Mouse (Mus musculus) heart, embryonic 11.5 days (tissue): ENCODE measurements around the gene Rnps1. TPM values are rescaled to one million over a fixed set of nuclear protein-coding genes. Genes with fewer than 3 reads are reported as not detected.

Experiments
- ATAC-seq: fragments of 200-750 bp; cut with Nextera tagmentation; replicated peaks from 2 replicates; pipeline ENCODE4 v1.8.0; 2017; ENCODE audit warnings: moderate library complexity; ENCODE audit not compliant: insufficient number of reproducible peaks, low FRiP score, low TSS enrichment
- H3K27ac ChIP-seq: fragments of 300-500 bp; sonication (generic); 2 replicates; pipeline ENCODE4 v1.5.1; 2014; ENCODE audit warnings: mild to moderate bottlenecking, low read depth, low read length
- H3K27me3 ChIP-seq: fragments of 300-500 bp; sonication (generic); 2 replicates; pipeline ENCODE4 v1.6.1; 2014; ENCODE audit warnings: mild to moderate bottlenecking, low read length, mixed read lengths; ENCODE audit not compliant: control insufficient read depth, insufficient read depth
- H3K36me3 ChIP-seq: fragments of 300-500 bp; sonication (generic); 2 replicates; pipeline ENCODE4 v1.6.1; 2014; ENCODE audit warnings: mild to moderate bottlenecking, low read length, moderate library complexity, mixed read lengths; ENCODE audit not compliant: control insufficient read depth, insufficient read depth
- H3K4me1 ChIP-seq: fragments of 300-500 bp; sonication (generic); 2 replicates; pipeline ENCODE4 v1.6.1; 2014; ENCODE audit warnings: low read length; ENCODE audit not compliant: control insufficient read depth, insufficient read depth
- H3K4me2 ChIP-seq: fragments of 300-500 bp; sonication (generic); 2 replicates; pipeline ENCODE4 v1.6.1; 2014; ENCODE audit warnings: mild to moderate bottlenecking, moderate library complexity
- H3K4me3 ChIP-seq: fragments of 300-500 bp; sonication (generic); 2 replicates; pipeline ENCODE4 v1.5.1; 2014; ENCODE audit warnings: low read depth, low read length
- H3K9ac ChIP-seq: fragments of 300-500 bp; sonication (generic); 2 replicates; pipeline ENCODE4 v1.6.1; 2014; ENCODE audit warnings: mild to moderate bottlenecking, low read depth, low read length, moderate library complexity
- H3K9me3 ChIP-seq: fragments of 300-500 bp; sonication (generic); replicated peaks from 2 replicates; pipeline ENCODE4 v1.6.1; 2016; ENCODE audit warnings: low read length; ENCODE audit not compliant: control insufficient read depth
- WGBS: fragments of 180-500 bp; shearing (Covaris S2); extraction: QIAGEN DNeasy Blood & Tissue Kit; methylation state at CpG from one replicate; pipeline ENCODE4 v1.1.7; 2014; ENCODE audit not compliant: insufficient replicate concordance; 5-methylcytosine and 5-hydroxymethylcytosine counted together
- polyA plus RNA-seq: library from polyadenylated mRNA; unstranded; fragments of >200 nt; fragmentation: Nextera tagmentation; extraction: Ambion mirVana; gene quantifications from 2 replicates; pipeline ENCODE4 v1.2.1, GENCODE M21; 2014

Rnps1 gene
- 262 and 267 TPM in 2 replicates for polyA plus RNA-seq

DNA sequence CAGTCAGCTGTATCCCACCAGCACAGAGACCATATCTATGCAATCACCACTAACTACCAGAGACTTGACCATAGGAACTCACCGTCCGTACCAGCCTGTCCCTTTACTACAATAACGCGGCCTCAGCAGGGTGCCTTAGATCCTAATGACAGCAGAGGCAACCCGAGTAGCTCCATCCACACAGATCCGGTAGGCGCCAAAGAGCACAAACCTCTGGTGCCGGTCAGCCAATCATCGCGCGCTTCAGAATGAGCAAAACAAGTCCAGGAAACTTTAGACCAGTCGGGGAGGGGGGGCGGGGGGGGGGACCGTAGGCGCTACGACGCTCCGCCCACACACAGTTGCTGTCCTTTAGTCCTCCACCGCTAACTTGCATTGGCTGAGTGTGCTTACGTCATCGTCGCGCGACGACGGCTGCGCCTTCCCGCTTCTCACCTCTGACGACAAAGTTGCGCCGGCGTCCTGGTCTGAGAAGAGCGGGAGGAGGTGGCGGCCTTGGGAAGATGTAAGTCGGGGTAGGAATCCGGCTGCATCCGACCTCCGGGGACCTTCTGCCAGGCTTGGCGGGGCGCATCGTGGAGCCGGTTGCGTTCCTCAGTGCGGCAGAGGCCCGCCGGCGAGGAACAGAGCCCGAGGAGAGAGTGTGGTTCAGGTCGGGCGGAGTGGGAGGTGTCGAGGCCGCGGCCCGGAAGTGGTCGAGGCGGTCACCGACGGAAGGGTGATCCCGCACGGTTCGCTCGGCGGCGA, at the start of gene Rnps1:
Rnps1 (plus strand) TSS at position 336 of the 747 bp plus-strand sequence.
- Histone ChIP-seq H3K9me3 (no peaks in the 10 kb centered on the region), H3K4me2 (peak within 1 kb of the TSS; percentile 86), H3K27ac (peak within 1 kb of the TSS; percentile 96), H3K36me3 (peaks cover 20% of the 10 kb centered on the region), H3K27me3 (no peaks in the 10 kb centered on the region), H3K4me3 (peak within 1 kb of the TSS; percentile 76), H3K9ac (peak within 1 kb of the TSS; percentile 85), H3K4me1 (peaks cover 11% of the 10 kb centered on the region; the same call in 1 of the 2 replicates)
- under 1% methylated on average over 64 of the region's 64 CpGs for WGBS
- ATAC-seq = peak; percentile 93

- no peak overlapping the region for H3K27ac ChIP-seq
- H3K4me1 ChIP-seq = no peaks in the 10 kb centered on the region
- H3K9ac ChIP-seq = no peak overlapping the region
- 48% methylated on average over 13 of the region's 13 CpGs for WGBS
- no peaks in the 10 kb centered on the region for H3K9me3 ChIP-seq
- no peak overlapping the region for H3K4me3 ChIP-seq
- ATAC-seq = no peak
- H3K36me3 ChIP-seq = 0 out of 2 replicates have a peak, but pooled peaks cover 2% of the 10 kb centered on the region
- H3K27me3 ChIP-seq = no peaks in the 10 kb centered on the region
- H3K4me2 ChIP-seq = no peak overlapping the region
Observed at GRCm38 (mm10) chr17:24365863-24366262, 48.5 kb upstream of the Rnps1 start.

- 0 out of 2 replicates have a peak, but pooled peaks cover 4% of the 10 kb centered on the region for H3K4me1 ChIP-seq
- peak; percentile 31; the same call in 1 of the 2 replicates for ATAC-seq
- H3K36me3 ChIP-seq = no peaks in the 10 kb centered on the region; the same call in none of the 2 replicates
- 56% methylated on average over 4 of the region's 5 CpGs for WGBS
- no peak overlapping the region for H3K4me3 ChIP-seq
- peak overlapping the region; percentile 35 for H3K27ac ChIP-seq
- H3K27me3 ChIP-seq = no peaks in the 10 kb centered on the region
- H3K4me2 ChIP-seq = no peak overlapping the region
- no peak overlapping the region for H3K9ac ChIP-seq
- no peaks in the 10 kb centered on the region for H3K9me3 ChIP-seq
Observed at GRCm38 (mm10) chr17:24375094-24375712, 39.2 kb upstream of the Rnps1 start.

GRCm38 (mm10) chr17:24375886-24376285, 38.5 kb upstream of the Rnps1 start:
- Histone ChIP-seq H3K9ac (no peak overlapping the region), H3K27me3 (no peaks in the 10 kb centered on the region), H3K27ac (no peak overlapping the region), H3K4me2 (no peak overlapping the region), H3K36me3 (no peaks in the 10 kb centered on the region; the same call in none of the 2 replicates), H3K9me3 (no peaks in the 10 kb centered on the region), H3K4me1 (0 out of 2 replicates have a peak, but pooled peaks cover 4% of the 10 kb centered on the region), H3K4me3 (no peak overlapping the region)
- ATAC-seq = no peak
- WGBS = 84% methylated on average over 6 of the region's 6 CpGs

- no peak overlapping the region for H3K27ac ChIP-seq
- H3K4me2 ChIP-seq = no peak overlapping the region
- no peak overlapping the region for H3K9ac ChIP-seq
- WGBS = 73% methylated on average over 2 of the region's 2 CpGs
- no peaks in the 10 kb centered on the region for H3K27me3 ChIP-seq
- no peak overlapping the region for H3K4me3 ChIP-seq
- no peaks in the 10 kb centered on the region for H3K9me3 ChIP-seq
- H3K36me3 ChIP-seq = peaks cover 3% of the 10 kb centered on the region
- no peak for ATAC-seq
- H3K4me1 ChIP-seq = 0 out of 2 replicates have a peak, but pooled peaks cover 4% of the 10 kb centered on the region
Observed at GRCm38 (mm10) chr17:24378496-24378895, 35.9 kb upstream of the Rnps1 start.

DNA sequence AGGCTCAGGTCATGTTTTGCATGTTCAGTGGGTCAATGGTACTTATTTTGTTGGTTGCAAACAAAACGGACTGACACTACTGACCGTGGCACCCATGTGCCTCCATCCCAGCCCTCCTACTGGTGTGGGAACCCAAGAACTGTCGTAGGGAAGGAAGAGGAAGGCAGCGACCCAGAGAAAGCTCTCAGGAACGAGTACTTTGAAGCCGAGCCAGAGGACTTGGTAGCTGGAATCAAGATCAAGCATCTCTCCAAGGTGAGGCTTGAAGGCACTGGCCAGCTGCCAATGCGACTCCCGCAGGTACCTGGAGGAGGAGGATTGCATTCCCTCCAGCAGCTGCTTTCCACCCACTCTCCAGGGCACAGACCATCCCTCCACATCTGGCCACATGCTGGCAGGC, 30.6 kb upstream of the Rnps1 start:
- ATAC-seq = no peak
- WGBS = 81% methylated on average over 8 of the region's 8 CpGs
- no peak overlapping the region for H3K9ac ChIP-seq
- H3K27ac ChIP-seq = no peak overlapping the region
- no peak overlapping the region for H3K4me3 ChIP-seq
- H3K4me1 ChIP-seq = no peaks in the 10 kb centered on the region
- no peaks in the 10 kb centered on the region for H3K9me3 ChIP-seq
- H3K27me3 ChIP-seq = no peaks in the 10 kb centered on the region
- no peak overlapping the region for H3K4me2 ChIP-seq
- H3K36me3 ChIP-seq = 0 out of 2 replicates have a peak, but pooled peaks cover 3% of the 10 kb centered on the region

- Histone ChIP-seq H3K4me2 (no peak overlapping the region), H3K9me3 (no peaks in the 10 kb centered on the region), H3K27ac (no peak overlapping the region), H3K27me3 (no peaks in the 10 kb centered on the region), H3K9ac (no peak overlapping the region), H3K4me3 (no peak overlapping the region), H3K36me3 (no peaks in the 10 kb centered on the region), H3K4me1 (no peaks in the 10 kb centered on the region)
- no peak for ATAC-seq
- WGBS = 84% methylated on average over 5 of the region's 5 CpGs
Observed at GRCm38 (mm10) chr17:24388711-24389110, 25.7 kb upstream of the Rnps1 start.

DNA sequence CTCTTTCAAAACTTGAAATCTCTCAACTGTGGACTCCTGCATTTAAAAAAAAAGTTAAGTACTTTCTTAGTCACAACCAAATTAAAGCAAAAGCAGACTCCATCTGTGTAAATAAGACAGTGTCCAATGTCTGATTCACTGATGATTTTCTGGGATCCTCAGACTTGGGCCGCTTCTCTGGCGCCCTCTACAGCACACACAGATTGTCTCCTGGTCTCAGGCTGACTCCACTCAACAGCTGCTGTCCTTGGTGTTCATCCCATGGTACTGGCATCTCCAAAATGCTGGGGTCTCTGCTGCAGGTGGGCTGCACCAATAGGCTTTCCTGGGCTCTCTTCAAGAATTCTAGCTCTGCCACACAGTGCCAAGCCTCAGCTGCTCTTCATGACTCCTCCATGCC, 24.5 kb upstream of the Rnps1 start:
- Histone ChIP-seq H3K9ac (no peak overlapping the region), H3K27me3 (no peaks in the 10 kb centered on the region), H3K36me3 (no peaks in the 10 kb centered on the region), H3K27ac (no peak overlapping the region), H3K4me3 (no peak overlapping the region), H3K4me2 (no peak overlapping the region), H3K9me3 (no peaks in the 10 kb centered on the region), H3K4me1 (no peaks in the 10 kb centered on the region)
- 2% methylated on average over 2 of the region's 2 CpGs for WGBS
- no peak for ATAC-seq
